Mouse (Mus musculus) heart, adult 2 months (tissue): ENCODE results near the gene Zc3hav1.

Experiments used
- CTCF ChIP-seq: fragments of 200-600 bp; IDR thresholded peaks from 2 replicates; pipeline ENCODE4 v1.8.1; 2022; ENCODE audit warnings: antibody characterized with exemption, mild to moderate bottlenecking, moderate library complexity
- POLR2A ChIP-seq: fragments of 200-500 bp; IDR thresholded peaks from 2 replicates; pipeline ENCODE4 v1.6.1; 2011; ENCODE audit warnings: mild to moderate bottlenecking, low read depth, low read length, control low read depth; ENCODE audit not compliant: insufficient read depth

GRCm38 (mm10) chr6:38339078-38339477 is 15.3 kb downstream of the Zc3hav1 start:
- no peak for TF ChIP-seq CTCF
- TF ChIP-seq POLR2A = no peak
